Mouse (Mus musculus) heart, embryonic 13.5 days (tissue): ENCODE data around the gene Ube2d3. TPM values are rescaled to one million over a fixed set of nuclear protein-coding genes. Genes with fewer than 3 reads are reported as not detected.
"Not testable (repeated sequence)": the region's sequence is repeated elsewhere in the genome, so short reads cannot be mapped to it uniquely, and the experiment has no call there.

ENCODE experiments used
- ATAC-seq: fragments of 200-750 bp; cut with Nextera tagmentation; 2 replicates; pipeline ENCODE4 v1.8.0; 2017; ENCODE audit warnings: moderate TSS enrichment; ENCODE audit not compliant: insufficient number of reproducible peaks, low FRiP score, low TSS enrichment; ENCODE audit errors: extremely low read depth
- H3K27ac ChIP-seq: fragments of 300-500 bp; sonication (generic); replicated peaks from 2 replicates; pipeline ENCODE4 v1.5.1; 2015; ENCODE audit warnings: moderate library complexity, mild to moderate bottlenecking, inconsistent platforms
- H3K27me3 ChIP-seq: fragments of 300-500 bp; sonication (generic); replicated peaks from 2 replicates; pipeline ENCODE4 v1.6.1; 2015; ENCODE audit warnings: mild to moderate bottlenecking, inconsistent platforms
- H3K36me3 ChIP-seq: fragments of 300-500 bp; sonication (generic); 2 replicates; pipeline ENCODE4 v1.6.1; 2015; ENCODE audit warnings: mild to moderate bottlenecking, inconsistent platforms
- H3K4me1 ChIP-seq: fragments of 300-500 bp; sonication (generic); 2 replicates; pipeline ENCODE4 v1.6.1; 2015; ENCODE audit warnings: inconsistent platforms
- H3K4me2 ChIP-seq: fragments of 300-500 bp; sonication (generic); 2 replicates; pipeline ENCODE4 v1.6.1; 2015; ENCODE audit warnings: inconsistent platforms, mild to moderate bottlenecking, moderate library complexity
- H3K4me3 ChIP-seq: fragments of 300-500 bp; sonication (generic); 2 replicates; pipeline ENCODE4 v1.5.1; 2015; ENCODE audit warnings: moderate library complexity, mild to moderate bottlenecking, inconsistent platforms
- H3K9ac ChIP-seq: fragments of 300-500 bp; sonication (generic); 2 replicates; pipeline ENCODE4 v1.6.1; 2015; ENCODE audit warnings: inconsistent platforms, mild to moderate bottlenecking, moderate library complexity
- H3K9me3 ChIP-seq: fragments of 300-500 bp; sonication (generic); 2 replicates; pipeline ENCODE4 v1.6.1; 2016; ENCODE audit warnings: inconsistent platforms
- WGBS: fragments of 180-500 bp; shearing (Covaris S2); methylation state at CpG from one replicate; pipeline ENCODE4 v1.1.7; 2015; ENCODE audit warnings: mixed read lengths; 5-methylcytosine and 5-hydroxymethylcytosine counted together
- polyA plus RNA-seq: library from polyadenylated mRNA; unstranded; fragments of >200 nt; fragmentation: Nextera tagmentation; extraction: Ambion mirVana; gene quantifications from 2 replicates; pipeline ENCODE4 v1.2.1, GENCODE M21; 2015

The Ube2d3 gene
- polyA plus RNA-seq, 1 experiment from 2014 or later: 398 TPM

- no peaks in the 10 kb centered on the region for H3K27me3 ChIP-seq
- peaks cover 19% of the 10 kb centered on the region for H3K36me3 ChIP-seq
- no peak for ATAC-seq
- 87% methylated on average over 6 of the region's 6 CpGs for WGBS
- H3K4me2 ChIP-seq: no peak overlapping the region
- no peaks in the 10 kb centered on the region for H3K9me3 ChIP-seq
- peaks cover 13% of the 10 kb centered on the region for H3K4me1 ChIP-seq
- no peak overlapping the region for H3K9ac ChIP-seq
- H3K4me3 ChIP-seq: no peak overlapping the region
- no peak overlapping the region for H3K27ac ChIP-seq
These were observed 53.2 kb downstream of the Ube2d3 start for GRCm38 (mm10) chr3:135491102-135491501.

- ATAC-seq, H3K4me3 ChIP-seq, H3K4me2 ChIP-seq, H3K9ac ChIP-seq, H3K4me1 ChIP-seq, H3K27ac ChIP-seq, H3K27me3 ChIP-seq, H3K9me3 ChIP-seq: not testable (repeated sequence)
- 84% methylated on average over 7 of the region's 7 CpGs for WGBS
- H3K36me3 ChIP-seq: peaks cover 24% of the 10 kb centered on the region
These were observed 55.4 kb downstream of the Ube2d3 start for GRCm38 (mm10) chr3:135493320-135493719.

- not testable (repeated sequence) for H3K4me2 ChIP-seq, H3K27me3 ChIP-seq, H3K9ac ChIP-seq, ATAC-seq, H3K36me3 ChIP-seq, H3K4me3 ChIP-seq, H3K27ac ChIP-seq, H3K9me3 ChIP-seq
- peaks cover 16% of the 10 kb centered on the region for H3K4me1 ChIP-seq
- 83% methylated on average over 4 of the region's 4 CpGs for WGBS
These were observed 60.0 kb downstream of the Ube2d3 start for GRCm38 (mm10) chr3:135497956-135498355.

GRCm38 (mm10) chr3:135498891-135499290, 60.9 kb downstream of the Ube2d3 start:
- Histone ChIP-seq H3K9ac (no peak overlapping the region), H3K27me3 (no peaks in the 10 kb centered on the region), H3K4me1 (peaks cover 22% of the 10 kb centered on the region), H3K27ac (no peak overlapping the region), H3K36me3 (peaks cover 8% of the 10 kb centered on the region), H3K9me3 (no peaks in the 10 kb centered on the region; the same call in 1 of the 2 replicates), H3K4me2 (no peak overlapping the region), H3K4me3 (no peak overlapping the region)
- ATAC-seq: no peak
- WGBS: 27% methylated on average over 5 of the region's 5 CpGs

- no peak overlapping the region for H3K4me3 ChIP-seq
- peaks cover 22% of the 10 kb centered on the region for H3K4me1 ChIP-seq
- peaks cover 16% of the 10 kb centered on the region for H3K36me3 ChIP-seq
- 0 out of 2 replicates have a peak overlapping the region, but pooled peaks have one; percentile 58 for H3K9ac ChIP-seq
- no peaks in the 10 kb centered on the region for H3K27me3 ChIP-seq
- peak overlapping the region; percentile 84 for H3K27ac ChIP-seq
- no peak for ATAC-seq
- peak overlapping the region; percentile 42 for H3K4me2 ChIP-seq
- WGBS: 55% methylated on average over 5 of the region's 5 CpGs
- no peaks in the 10 kb centered on the region; the same call in 1 of the 2 replicates for H3K9me3 ChIP-seq
These were observed 65.2 kb downstream of the Ube2d3 start for GRCm38 (mm10) chr3:135503160-135503559.

- H3K4me2 ChIP-seq: no peak overlapping the region
- H3K27ac ChIP-seq: no peak overlapping the region
- WGBS: 61% methylated on average over 10 of the region's 10 CpGs
- H3K4me1 ChIP-seq: peaks cover 22% of the 10 kb centered on the region
- no peak overlapping the region for H3K4me3 ChIP-seq
- no peaks in the 10 kb centered on the region for H3K9me3 ChIP-seq
- no peak for ATAC-seq
- H3K27me3 ChIP-seq: no peaks in the 10 kb centered on the region
- peaks cover 10% of the 10 kb centered on the region; the same call in 1 of the 2 replicates for H3K36me3 ChIP-seq
- H3K9ac ChIP-seq: no peak overlapping the region
These were observed 67.5 kb downstream of the Ube2d3 start for GRCm38 (mm10) chr3:135505369-135505909.

- WGBS: 77% methylated on average over 13 of the region's 13 CpGs
These were observed 68.0 kb downstream of the Ube2d3 start for GRCm38 (mm10) chr3:135505916-135506482.

GRCm38 (mm10) chr3:135507506-135507905, 69.6 kb downstream of the Ube2d3 start:
- peaks cover 17% of the 10 kb centered on the region for H3K4me1 ChIP-seq
- no peaks in the 10 kb centered on the region for H3K9me3 ChIP-seq
- no peak overlapping the region for H3K27ac ChIP-seq
- peaks cover 22% of the 10 kb centered on the region; the same call in 1 of the 2 replicates for H3K36me3 ChIP-seq
- WGBS: 85% methylated on average over 7 of the region's 7 CpGs
- no peak overlapping the region for H3K4me3 ChIP-seq
- H3K9ac ChIP-seq: no peak overlapping the region
- no peaks in the 10 kb centered on the region for H3K27me3 ChIP-seq
- no peak overlapping the region for H3K4me2 ChIP-seq
- no peak for ATAC-seq

More at GRCm38 (mm10) chr3:135505916-135506482, 68.0 kb downstream of the Ube2d3 start:
- Histone ChIP-seq H3K9ac (no peak overlapping the region), H3K4me1 (peaks cover 22% of the 10 kb centered on the region), H3K27ac (no peak overlapping the region), H3K9me3 (no peaks in the 10 kb centered on the region), H3K27me3 (no peaks in the 10 kb centered on the region), H3K4me2 (no peak overlapping the region), H3K36me3 (peaks cover 13% of the 10 kb centered on the region; the same call in 1 of the 2 replicates), H3K4me3 (no peak overlapping the region)
- no peak for ATAC-seq

GRCm38 (mm10) chr3:135508191-135508590, 70.2 kb downstream of the Ube2d3 start:
- peaks cover 23% of the 10 kb centered on the region; the same call in 1 of the 2 replicates for H3K36me3 ChIP-seq
- no peak overlapping the region for H3K27ac ChIP-seq
- H3K27me3 ChIP-seq: no peaks in the 10 kb centered on the region
- no peak for ATAC-seq
- H3K4me2 ChIP-seq: no peak overlapping the region
- no peaks in the 10 kb centered on the region for H3K9me3 ChIP-seq
- no peak overlapping the region for H3K4me3 ChIP-seq
- no peak overlapping the region for H3K9ac ChIP-seq
- WGBS: 60% methylated on average over 1 of the region's 1 CpGs
- H3K4me1 ChIP-seq: peaks cover 11% of the 10 kb centered on the region

GRCm38 (mm10) chr3:135510372-135510771, 72.4 kb downstream of the Ube2d3 start:
- no peak overlapping the region for H3K4me3 ChIP-seq
- peaks cover 21% of the 10 kb centered on the region for H3K4me1 ChIP-seq
- peaks cover 34% of the 10 kb centered on the region for H3K36me3 ChIP-seq
- H3K4me2 ChIP-seq: no peak overlapping the region
- H3K27ac ChIP-seq: no peak overlapping the region
- H3K27me3 ChIP-seq: no peaks in the 10 kb centered on the region
- ATAC-seq: no peak
- no peaks in the 10 kb centered on the region for H3K9me3 ChIP-seq
- no peak overlapping the region for H3K9ac ChIP-seq
- 81% methylated on average over 3 of the region's 3 CpGs for WGBS

GRCm38 (mm10) chr3:135511683-135512082, 73.7 kb downstream of the Ube2d3 start:
- WGBS: 34% methylated on average over 11 of the region's 11 CpGs
- H3K4me3 ChIP-seq: no peak overlapping the region
- 0 out of 2 replicates have a peak overlapping the region, but pooled peaks have one; percentile 5 for H3K9ac ChIP-seq
- no peak overlapping the region for H3K4me2 ChIP-seq
- ATAC-seq: no peak
- peaks cover 29% of the 10 kb centered on the region for H3K36me3 ChIP-seq
- H3K9me3 ChIP-seq: no peaks in the 10 kb centered on the region
- H3K27me3 ChIP-seq: no peaks in the 10 kb centered on the region
- peak overlapping the region; percentile 39; the same call in 1 of the 2 replicates for H3K27ac ChIP-seq
- H3K4me1 ChIP-seq: peaks cover 34% of the 10 kb centered on the region

GRCm38 (mm10) chr3:135513270-135513669, 75.3 kb downstream of the Ube2d3 start:
- Histone ChIP-seq H3K9ac (no peak overlapping the region), H3K4me3 (peak overlapping the region; percentile 17; the same call in 1 of the 2 replicates), H3K4me2 (peak overlapping the region; percentile 40), H3K27ac (peak overlapping the region; percentile 32; the same call in 1 of the 2 replicates), H3K9me3 (no peaks in the 10 kb centered on the region), H3K36me3 (peaks cover 29% of the 10 kb centered on the region), H3K4me1 (peaks cover 48% of the 10 kb centered on the region), H3K27me3 (no peaks in the 10 kb centered on the region)
- no peak for ATAC-seq
- WGBS: 47% methylated on average over 11 of the region's 11 CpGs
